Mouse (Mus musculus) left cerebral cortex, adult 11 months (tissue): ENCODE measurements around the gene Fars2.

Experiments
- DNase-seq: peaks from one replicate; pipeline ENCODE4 v3.0.0; 2022; ENCODE audit warnings: low spot score

Fars2 gene

DNA sequence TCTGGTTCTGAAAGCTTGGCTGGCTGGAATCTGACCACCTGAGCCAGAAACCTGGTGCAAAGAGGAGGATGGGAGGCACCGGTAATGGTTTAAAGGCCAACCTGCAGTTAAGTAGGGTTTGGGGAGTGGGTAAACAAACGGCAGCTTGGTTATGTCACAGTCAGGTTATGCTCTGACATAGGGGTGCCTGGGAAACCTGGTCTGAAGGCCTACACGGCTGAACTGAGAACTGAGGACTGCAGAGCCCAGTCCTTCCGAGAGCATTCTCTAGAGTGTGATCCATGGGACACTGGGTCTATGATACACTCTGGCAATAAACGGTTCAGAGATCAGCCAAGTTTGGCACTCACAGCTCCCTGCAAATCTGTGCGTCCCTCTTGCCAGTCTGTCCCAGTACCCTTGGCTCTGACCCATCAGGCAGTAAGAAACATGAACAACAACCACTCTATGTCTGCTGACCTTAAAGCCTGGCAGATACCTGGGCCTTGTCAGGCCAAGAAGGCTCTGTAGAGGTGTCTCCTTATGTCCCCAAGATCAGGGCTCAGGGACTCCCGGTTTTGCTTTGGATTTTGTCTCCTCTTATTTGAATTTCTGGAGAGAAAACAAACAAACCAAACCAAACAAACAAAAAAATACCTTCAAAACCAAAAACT lies 460.8 kb downstream of the Fars2 start:
- no peak for DNase-seq

DNA sequence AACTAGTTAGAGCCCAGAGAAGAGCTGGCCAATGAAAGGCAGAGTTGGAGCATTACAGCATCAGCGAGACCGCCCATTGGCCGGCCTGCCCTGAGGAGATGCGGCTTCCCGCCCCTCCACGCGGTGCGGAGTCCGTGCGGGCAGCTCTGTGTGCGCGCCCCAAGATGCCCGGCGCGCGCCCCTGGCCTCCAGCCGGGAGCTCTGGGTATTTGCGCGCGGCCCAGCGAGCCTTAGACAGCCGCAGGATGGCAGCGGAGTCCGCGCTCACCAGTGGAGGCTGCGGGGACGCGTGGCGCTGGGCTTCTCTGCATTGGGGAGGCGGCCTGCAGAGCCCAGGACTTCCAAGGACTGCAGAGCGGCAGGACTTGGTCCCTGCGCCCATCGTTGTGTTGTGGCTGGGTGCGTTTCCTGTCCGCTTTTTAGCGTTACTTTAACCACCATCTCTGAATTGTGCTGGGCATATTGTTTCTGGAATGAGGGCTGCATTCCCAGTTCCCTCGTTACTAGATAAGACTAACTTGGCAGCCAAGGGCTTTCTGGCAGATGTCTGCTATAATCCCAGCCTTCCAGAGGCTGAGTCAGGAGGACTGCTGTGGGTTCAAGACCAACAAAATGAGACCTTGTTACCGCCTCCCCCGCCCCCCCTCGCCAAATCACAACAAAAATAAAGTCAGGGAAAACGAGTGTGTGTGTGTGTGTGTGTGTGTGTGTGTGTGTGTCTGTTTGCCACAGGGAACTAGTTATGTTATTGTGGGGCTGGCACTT lies 461.5 kb downstream of the Fars2 start:
- DNase-seq, result peak; percentile 84

DNA sequence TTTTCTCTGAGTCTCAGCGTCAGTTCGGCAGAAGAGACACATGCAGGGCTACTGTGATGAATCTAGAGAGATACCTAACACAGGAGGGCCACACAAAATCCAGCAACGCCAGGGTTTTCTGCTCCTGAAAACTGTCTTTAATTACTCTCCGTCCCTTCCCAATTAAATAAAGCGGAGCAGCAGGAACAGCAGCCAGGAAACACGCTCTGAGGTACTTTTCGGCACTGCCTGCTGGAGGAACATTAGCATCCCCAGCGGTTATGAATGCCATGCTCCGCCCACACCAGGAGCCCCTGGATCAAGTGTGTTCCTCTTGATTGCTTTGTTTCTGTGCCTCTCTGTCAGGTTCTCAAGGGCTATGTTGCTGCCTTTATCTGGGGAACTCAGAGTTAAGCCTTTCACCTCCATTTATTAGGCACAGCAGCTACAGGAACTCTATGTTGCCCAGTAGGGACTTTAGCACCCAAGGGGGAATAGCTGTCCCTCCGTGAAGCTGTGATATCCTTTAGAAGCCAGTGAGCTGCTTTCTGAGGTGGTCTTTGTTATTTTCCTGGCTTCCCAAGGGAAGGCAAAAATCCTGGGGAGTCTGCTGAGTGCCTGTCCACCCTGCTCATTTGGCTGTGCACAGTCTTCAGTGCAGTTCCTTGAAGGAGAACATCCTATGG lies 465.3 kb downstream of the Fars2 start:
- DNase-seq, result no peak

DNA sequence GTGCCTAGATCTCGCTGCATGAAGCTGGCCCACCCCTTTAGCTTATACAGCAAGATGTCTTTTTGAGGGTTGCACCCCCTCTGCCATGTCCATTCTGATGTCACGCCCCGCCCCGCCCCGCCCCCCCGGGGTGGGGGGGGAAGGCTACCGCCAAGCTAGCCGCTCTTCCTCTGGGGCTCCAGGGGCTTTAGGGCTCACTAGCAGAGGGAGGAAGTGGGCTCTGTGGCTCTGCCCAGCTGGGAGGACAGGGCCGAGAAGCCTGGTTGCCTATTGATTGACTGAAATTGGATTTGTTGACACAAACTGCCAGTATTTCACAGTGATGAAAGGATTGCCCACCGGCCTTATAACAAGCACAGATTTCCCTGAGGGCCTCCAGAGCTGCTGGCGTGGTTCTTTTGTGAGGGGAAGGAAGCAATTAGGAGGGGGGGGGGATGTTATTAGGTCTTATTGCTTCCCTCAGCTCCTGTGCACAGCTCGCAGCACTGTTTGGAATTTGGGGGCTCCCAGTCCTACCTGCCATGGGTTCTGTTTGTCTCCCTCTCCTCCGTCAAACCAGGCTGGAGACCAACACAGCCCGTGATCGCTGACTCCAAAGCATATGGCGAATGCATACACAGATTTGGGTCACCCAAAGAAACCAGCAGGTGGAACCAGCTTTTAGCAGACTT lies 466.4 kb downstream of the Fars2 start:
- DNase-seq, result no peak

DNA sequence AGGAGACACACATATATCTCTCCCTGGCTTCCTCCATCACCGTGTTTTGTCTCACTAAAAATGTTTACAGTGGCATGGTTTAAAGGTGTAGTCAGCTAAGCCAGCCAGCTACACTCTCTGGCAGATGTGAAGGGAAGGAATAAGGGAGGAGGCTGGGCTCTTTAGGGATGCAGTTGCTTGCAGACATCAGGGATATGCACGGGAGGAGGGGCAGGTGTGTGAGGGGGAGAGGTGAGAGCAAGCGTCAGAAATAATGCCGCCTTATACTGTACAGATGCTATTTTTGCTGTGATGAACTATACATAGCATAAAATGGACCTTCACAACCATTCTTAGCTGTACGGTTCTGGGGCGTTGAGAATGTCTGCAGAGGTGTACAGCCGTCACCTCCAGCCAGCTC lies 467.0 kb downstream of the Fars2 start:
- no peak for DNase-seq

DNA sequence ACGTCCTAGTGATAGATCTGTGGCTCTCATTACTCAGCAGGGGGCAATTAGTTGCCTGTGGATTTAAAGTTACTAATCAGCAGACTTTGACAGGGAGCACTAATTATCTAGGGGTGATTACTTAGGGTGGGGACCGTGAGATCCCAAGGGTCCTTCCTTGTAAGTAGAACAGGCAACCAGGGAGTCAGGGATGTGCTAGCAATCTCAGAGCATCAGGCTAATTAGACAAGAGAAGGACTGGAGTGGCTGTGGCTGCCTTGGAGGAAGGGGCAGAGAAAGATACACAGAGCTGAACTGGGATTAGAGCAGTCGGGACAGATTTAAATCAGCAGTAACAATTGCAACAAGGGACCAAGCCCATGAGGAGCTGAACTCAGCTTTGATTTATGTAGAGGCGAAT lies 471.9 kb downstream of the Fars2 start:
- no peak for DNase-seq

DNA sequence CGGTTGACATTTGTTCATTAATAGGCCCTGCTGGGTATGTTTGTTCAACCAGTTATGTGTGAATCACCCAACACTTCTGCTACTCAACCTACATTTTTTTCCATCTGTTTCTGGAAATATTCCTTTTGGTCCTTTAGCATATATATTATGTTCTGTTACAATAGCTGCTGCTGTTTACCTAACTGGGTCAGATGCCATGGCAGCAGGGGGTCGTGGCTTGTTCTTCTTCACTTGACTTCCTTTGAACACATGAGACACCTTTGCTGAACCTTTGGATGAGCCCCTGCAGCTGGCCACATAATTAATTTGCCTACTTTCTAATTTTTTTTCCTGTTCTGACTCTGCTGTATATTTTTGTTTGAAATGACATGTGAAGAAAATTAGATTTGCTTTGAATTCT lies 475.1 kb downstream of the Fars2 start:
- DNase-seq, result no peak

DNA sequence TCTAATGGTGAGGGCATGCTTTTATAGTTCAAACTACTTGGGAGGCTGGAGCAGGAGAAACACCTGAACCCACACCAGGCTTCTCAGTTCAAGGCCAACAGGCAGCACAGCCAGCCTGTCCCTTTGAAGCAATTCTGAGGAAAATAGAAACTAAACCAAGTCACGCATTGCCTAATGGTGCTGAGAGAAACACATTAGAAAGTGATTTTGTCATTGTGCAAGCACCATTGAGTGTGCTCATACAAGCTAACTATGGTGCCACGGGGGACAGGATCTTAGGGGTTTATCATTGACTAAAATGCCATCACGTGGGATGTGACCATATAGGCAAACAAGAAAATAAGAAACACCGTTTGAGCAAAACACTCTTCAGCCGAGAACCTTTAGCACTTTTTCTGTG lies 489.5 kb downstream of the Fars2 start:
- no peak for DNase-seq

DNA sequence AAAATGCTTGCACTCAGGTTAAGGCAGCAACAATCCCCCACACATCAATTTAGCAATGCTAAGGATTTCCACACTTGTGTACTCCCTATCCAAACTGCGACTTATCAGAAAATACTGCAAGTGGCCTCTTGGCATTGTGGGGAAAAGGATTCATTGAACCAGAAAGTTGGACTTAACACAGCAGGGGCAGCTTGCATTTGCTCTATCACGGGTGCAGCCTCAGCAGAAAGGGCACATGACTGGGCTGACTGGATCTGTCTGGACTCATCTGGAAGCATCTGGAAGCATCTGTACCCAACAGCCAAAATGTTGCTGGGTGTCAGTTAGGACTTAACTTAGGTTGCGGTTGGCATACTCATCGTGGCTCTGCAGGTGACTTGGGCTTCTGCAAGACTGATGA lies 490.7 kb downstream of the Fars2 start:
- no peak for DNase-seq

DNA sequence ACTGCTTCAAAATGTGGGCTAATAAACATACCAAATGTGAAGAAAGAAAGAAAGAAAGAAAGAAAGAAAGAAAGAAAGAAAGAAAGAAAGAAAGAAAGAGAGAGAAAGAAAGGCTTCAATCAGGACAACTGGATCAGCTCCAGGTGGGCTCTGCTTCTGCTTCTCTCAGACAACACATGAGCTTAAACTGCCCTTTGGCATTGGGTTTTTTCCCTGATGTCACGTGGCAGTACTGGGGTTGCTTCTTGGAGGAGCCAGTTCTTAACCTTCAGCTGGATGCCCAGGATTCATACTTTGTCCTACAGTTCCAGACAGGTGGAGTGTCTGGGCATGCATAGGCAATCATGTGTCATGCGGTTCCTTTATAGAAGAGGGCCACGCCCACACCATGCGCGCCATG lies 493.2 kb downstream of the Fars2 start:
- no peak for DNase-seq

DNA sequence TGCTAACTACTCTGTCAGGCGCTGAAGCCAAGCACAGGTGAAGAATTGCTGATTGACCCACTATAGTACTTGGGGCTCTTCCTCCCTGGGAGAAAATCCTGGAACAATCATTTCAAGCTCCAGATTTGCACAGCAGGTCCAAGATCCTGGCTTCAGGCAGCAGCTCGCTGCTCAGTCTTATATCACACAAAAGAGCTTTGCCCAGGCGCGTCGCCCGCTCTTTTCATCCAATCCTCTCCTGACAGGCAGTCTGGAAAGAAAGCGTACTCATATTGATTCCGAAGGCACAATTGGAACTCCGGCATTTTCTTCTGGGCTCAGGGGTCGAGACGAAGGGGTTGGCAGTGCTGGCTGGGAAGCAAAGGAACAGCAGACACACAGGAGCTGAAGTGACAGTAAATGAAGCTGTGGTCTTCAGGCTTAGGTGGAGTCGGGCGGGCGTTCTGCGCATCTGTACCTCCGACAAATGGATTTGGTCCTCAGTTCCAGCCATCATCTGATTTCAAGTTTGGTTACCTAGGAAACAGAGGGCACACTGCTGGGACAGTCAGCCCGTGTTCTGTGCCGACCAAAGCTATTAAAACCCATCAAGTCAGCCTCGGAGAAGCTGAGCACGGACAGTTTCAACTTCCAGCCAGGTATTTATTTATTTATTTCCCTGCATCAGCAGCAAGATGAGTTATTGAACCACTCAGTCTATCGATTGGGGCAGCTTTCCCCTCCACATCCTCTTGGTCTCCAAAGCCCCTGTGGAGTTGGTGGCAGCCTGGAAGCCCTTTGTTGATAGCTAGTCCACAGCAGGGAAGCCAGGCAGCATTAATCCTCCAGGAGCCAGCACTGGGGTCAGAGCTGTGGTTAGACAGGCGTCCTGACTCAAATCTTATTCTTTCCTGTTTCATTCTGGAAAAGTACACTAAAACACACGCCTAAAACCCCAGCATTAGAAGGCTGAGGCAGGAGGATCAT lies 495.9 kb downstream of the Fars2 start:
- peak; percentile 2 for DNase-seq

DNA sequence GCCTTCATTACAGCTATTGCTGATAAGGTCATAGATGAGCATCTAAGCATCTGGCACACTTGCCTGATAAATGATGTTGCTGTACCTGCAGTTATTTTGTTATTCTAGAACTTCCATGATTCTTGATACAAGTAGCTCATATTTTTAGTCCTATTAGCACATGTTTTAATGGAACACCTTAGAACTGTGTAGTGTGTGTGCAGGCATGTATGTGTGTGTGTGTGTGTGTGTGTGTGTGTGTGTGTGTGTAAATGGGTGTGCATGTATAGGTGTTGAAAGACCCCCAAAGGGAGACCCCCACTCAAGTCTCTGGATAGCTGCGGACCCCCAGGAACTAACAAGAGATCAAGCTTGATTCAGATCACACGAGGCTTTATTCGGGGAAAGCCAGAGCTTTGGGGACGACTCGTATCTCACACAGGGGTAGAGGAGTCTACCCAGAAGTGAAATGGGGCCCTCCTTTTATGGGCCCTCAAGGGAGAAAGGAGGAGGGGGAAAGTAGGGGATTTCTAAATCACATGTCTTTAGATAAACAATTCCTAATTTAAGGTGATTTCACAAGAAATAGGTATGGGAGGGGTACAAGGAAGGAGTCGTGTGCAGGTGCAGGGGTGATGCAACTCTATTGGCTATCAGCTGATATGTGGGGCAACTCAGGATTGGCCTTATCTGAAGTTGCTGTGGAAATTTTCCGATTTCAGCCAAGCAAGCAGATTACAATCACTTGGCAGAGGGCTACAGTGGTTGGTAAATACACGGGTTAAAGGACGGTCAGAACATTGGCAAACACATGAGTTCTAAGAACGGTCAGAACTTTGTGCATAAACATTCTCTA lies 503.5 kb downstream of the Fars2 start:
- no peak for DNase-seq

DNA sequence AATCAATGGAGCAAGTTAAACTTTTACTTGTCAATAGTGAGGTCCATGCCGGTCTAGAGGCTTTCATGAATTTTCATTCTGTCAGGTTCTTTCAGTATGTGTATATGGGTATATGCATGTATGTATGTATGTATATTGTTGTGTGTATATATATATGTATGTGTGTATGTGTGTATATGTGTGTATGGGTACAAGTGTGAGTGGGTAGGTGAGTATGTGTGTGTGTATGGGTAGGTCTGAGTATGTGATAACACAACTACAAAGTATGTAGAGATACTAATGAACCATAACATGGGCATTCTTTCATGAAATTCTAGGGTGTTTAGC lies 504.1 kb downstream of the Fars2 start:
- DNase-seq, result no peak

DNA sequence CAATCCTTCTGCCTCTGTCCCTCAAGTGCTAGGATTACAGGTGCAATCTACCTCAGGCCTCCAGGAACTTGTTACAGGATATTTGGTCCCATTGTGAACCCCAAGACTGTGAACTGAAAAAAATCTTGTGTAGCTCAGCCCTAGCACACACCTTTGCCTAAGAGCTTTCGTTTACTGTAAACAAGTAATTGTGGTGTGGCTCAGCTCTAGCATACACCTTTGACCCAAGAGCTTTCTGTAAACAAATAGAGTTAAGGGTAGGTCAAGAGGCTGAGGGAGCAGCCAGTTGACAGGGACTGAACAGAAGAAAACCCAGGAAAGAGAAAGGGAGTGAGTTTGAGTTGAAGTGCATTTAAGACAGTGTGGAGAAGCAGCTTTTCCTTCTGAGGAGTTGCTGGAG lies 506.3 kb downstream of the Fars2 start:
- no peak for DNase-seq

DNA sequence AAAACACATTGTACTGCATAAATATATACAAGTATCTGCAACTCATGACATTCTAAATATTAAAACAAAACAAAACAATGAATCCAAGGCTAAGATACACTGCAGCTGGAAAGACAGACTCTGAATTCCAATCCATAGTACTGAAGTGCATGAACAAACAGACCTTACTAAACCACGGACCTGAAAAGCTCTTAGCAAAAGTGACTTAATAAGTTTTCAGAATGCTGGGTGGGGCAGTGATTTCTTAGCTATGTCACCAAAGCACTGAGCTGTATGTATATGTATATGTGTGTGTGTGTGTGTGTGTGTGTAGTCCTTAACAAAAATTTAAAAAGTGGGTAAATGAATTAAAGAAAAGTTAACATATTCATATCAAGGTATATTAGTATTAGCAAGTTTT lies 511.9 kb downstream of the Fars2 start:
- no peak for DNase-seq

DNA sequence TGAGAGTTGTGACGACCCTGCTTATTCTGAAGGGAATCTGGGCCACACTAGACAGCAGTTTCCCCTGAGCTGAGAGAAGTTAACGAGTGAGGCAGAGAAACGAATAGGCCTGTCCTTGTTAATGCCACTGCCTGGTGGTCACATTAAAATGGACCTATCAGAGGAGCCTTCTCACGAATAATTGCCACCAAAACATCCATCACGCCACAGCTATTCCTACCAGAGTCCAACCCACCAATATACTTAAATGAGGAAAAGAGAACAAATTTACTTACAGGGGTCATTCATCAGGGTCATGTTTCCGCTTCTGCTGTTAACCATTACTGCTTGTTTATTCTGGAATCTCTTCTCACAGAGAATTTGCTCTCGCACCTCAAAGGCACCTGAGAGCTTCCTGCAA lies 531.0 kb downstream of the Fars2 start:
- no peak for DNase-seq

DNA sequence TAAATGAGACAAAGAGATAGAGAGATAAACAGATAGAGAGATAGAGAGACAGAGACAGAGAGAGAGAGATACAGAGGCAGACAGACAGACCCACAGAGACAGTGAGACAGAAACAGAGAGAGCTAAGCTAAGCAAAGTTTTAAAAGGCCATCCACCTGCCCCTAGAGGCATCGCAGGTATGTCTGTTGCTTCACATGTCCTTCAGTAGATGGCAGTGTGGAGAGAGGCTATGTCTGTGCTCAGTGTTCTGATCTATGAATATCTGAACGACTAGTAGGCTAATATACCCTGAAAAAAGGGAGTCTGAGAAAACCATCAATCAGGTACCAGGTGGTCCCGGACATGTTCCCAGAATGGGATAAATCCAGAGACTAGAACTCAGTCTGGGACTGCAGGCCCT lies 537.0 kb downstream of the Fars2 start:
- no peak for DNase-seq

DNA sequence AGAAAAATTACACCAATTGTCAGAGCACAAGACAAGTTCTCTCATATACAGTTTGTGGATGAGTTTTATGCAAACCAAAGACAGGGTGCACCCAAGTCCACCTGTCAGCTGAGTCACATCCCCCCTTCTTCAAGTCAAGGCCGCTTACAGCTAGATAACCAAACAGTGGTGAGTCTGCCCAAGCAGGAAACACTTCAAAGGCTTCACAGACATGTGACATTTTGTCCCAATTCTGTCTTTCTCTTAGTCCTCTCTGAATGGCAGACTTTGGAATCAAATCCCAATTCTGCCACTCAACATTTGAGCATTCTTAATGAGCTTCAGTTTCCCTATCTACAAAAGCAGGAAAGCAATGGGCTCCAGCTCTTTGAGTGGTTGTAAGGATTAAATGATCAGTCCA lies 562.1 kb downstream of the Fars2 start:
- DNase-seq, result no peak

DNA sequence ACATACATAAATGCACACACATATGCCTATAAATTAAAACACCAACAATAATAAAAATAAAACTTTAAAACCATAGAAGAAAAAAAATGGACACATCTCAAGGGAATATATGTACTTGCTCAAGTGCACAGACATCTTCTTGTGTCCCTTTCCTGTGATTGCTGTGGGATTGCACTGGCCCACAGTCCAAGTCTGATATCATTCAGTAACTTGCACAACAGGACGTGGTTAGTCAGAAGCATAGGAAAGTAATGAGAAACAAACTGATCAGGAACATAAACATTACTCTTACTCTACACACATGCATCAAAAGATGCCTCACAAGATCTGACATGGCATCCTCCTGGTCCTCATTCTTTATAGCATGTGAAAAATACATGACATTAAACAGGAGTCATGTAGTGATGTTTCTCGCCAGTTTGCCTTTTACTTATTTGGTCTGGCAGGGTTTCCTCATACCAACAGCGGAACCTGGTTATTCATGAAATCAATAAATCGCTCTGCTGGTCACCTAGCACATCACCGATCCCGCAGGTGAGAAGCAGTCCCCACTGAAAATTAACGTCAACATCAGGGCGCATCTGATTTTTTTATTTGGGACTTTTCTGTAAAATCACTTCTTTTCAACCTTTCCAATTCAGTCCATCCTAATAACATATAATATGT lies 563.6 kb downstream of the Fars2 start:
- DNase-seq, result no peak

DNA sequence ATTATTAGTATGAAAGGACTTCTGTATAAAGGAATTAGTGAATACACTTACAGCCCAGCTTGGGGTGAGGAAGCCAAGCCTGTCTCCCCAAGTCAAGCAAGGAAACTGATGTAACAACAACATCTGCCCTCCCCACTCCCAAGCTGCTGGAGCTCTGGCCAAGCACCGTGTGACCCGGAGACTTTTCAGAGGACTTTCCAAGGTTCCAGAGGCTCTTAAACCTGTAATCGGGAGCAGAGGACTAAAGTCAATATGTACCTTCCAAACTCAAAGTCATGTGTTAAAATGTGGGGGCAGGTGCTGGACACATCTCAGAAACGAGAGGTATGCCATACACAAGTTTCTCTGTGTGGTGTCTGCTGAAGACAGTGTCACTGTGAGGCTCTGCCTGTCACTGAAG lies 566.4 kb downstream of the Fars2 start:
- no peak for DNase-seq
